Mouse (Mus musculus): ENCODE data around the gene Hnrnpll.
"Not testable (repeated sequence)": the region's sequence is repeated elsewhere in the genome, so short reads cannot be mapped to it uniquely, and the experiment has no call there.

Gene Hnrnpll

GRCm38 (mm10) chr17:80059731-80060130 is 2.4 kb downstream of the Hnrnpll start:
- no peak for DNase-seq (ENCODE audit: low read depth)

- no peak for DNase-seq (ENCODE audit: low read depth)
These were observed 3.6 kb downstream of the Hnrnpll start for GRCm38 (mm10) chr17:80058501-80058900.

DNA sequence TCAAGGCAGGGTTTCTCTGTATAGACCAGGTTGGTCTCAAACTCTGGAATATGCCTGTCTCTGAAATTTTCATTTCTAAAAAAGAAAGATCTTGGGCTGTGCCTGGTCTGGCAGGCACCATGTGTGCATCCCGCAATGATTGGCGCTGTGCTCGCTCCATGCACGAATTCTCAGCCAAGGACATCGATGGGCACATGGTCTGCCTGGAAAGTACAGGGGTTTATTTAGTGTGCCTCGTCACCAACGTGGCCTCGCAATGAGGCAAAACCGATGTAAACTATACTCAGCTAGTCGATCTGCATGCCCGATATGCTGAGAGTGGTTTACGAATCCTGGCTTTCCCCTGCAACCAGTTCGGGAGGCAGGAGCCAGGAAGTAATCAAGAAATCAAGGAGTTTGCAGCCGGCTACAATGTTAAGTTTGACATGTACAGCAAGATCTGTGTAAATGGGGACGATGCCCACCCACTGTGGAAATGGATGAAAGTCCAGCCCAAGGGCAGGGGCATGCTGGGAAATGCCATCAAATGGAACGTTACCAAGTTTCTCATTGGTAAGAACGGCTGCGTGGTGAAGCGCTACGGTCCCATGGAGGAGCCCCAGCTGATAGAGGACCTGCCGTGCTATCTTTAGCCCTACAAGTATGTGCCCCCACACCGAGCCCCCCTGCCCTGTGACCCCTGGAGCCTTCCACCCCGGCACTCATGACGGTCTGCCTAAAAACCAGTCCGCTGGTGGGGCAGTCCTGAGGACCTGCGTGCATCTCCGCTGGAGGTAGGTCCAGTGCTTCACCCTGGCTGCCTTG is 8.0 kb downstream of the Hnrnpll start:
- no peak for DNase-seq (ENCODE audit: low read depth)

DNA sequence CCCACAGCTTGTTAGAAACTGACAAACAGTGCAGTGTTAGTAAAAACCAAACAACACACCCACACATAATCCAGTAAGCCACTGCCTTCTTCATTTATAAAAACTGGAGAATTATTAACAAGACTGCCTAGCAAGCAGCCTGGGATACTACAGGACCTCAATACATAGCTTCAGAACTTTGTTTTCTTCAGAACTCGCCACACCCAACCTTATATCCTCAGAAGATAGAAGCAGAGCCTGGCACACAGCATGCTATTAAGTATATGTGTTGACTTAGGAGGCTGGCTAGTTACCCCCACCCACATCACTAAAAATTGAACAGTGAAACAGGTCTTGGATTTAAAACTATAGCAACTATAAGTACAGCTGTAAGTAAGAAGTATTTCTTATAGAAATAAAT is 10.5 kb downstream of the Hnrnpll start:
- no peak for DNase-seq (ENCODE audit: low read depth)

- DNase-seq (ENCODE audit: low read depth), result not testable (repeated sequence)
These were observed 12.8 kb downstream of the Hnrnpll start for GRCm38 (mm10) chr17:80049300-80049699.

GRCm38 (mm10) chr17:80048230-80048629 is 13.9 kb downstream of the Hnrnpll start:
- DNase-seq (ENCODE audit: low read depth), result peak; percentile 92

- no peak for DNase-seq (ENCODE audit: low read depth)
These were observed 20.4 kb downstream of the Hnrnpll start for GRCm38 (mm10) chr17:80041739-80042138.

- no peak for DNase-seq (ENCODE audit: low read depth)
These were observed 33.5 kb downstream of the Hnrnpll start for GRCm38 (mm10) chr17:80028675-80029074.

DNA sequence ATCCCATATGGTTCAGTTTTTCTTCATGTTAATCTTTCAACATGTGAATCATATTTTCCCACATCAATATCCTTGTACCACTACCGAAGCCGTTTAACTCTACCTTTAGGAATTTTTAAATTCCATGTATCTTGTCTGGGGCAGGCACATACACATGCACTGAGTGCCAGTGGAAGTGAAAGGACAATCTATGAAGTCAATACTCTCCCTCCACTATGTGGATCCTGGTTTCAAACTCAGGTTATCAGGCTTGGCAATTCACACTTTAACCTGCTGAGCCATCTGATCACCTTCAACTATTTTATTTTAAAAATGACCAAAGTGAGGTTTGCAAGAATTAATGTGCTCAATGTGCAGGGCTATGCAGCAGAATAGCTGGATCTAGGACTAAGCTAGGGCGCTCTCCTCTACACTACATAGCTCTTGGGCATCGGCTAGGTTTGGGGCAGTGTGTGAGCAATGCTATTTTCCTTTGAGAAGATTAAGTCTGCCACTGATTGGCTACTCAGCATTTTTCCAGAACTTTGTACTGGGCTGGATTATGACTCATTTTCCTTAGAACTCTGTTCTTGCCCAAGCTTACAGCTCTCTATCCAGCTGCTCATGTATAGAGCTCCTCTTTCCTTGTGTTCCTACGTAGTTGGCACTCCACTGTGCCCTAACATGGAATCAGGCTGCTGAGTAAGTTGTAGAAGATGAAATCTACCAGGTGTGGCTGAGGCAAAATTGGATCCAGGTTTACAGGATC is 35.8 kb downstream of the Hnrnpll start:
- no peak for DNase-seq (ENCODE audit: low read depth)

GRCm38 (mm10) chr17:80022090-80022489 is 40.0 kb downstream of the Hnrnpll start:
- no peak for DNase-seq (ENCODE audit: low read depth)

DNA sequence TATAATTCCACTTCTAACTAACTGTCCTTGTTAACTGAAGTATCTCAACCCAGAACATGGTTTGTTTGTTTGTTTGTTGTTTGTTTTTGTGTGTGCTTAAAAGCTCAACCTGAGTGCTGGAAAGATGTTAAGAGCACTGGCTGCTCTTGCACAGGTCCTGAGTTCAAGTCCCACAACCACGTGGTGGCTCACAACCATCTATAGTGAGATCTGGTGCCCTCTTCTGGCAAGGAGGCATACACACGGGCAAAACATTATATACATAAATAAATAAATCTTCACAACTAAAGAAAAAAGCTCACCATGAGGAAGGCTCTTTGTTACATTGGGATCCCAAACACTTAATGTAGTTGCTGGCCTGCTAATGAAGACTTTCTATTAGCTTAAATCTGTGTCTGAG is 41.6 kb downstream of the Hnrnpll start:
- peak; percentile 49 for DNase-seq (ENCODE audit: low read depth)

DNA sequence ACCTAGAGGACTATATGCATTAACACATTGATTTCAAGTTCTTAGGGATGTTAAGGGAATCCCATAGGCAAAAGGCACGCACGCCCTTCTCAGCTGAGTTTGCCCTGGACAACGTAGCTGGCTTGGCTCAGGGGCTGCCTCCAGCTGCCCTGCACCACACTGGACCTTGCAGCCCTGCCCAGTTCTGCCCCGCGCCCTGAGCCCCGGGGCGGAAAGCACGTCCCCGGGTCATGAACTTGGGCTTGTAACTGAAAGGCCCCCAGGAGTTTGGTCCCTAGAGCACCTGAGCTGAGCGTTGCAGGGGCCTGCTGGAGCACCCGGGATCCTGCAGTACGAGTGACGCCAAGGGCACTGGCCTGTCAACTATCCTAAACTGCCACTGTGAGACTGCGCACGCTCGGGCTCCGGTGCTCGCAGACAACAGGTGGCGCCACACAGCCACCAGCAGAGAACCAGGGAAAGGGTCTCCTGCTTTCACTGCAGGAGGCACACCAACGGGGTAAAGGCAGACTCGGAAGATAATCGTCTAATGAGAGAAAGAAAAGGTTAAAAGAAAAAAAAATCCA is 43.1 kb downstream of the Hnrnpll start:
- peak; percentile 50 for DNase-seq (ENCODE audit: low read depth)

GRCm38 (mm10) chr17:80018239-80018975 is 43.7 kb downstream of the Hnrnpll start:
- no peak for DNase-seq (ENCODE audit: low read depth)

- peak; percentile 81 for DNase-seq (ENCODE audit: low read depth)
These were observed 44.7 kb downstream of the Hnrnpll start for GRCm38 (mm10) chr17:80017389-80017788.

DNA sequence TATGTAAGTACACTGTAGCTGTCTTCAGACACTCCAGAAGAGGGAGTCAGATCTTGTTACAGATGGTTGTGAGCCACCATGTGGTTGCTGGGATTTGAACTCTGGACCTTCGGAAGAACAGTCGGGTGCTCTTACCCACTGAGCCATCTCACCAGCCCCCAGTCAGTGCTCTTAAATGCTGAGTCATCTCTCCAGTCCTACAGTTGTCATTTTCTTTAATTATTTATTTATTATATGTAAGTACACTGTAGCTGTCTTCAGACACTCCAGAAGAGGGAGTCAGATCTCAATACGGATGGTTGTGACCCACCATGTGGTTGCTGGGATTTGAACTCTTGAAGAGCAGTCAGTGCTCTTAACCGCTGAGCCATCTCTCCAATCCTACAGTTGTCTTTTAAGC is 45.7 kb downstream of the Hnrnpll start:
- not testable (repeated sequence) for DNase-seq (ENCODE audit: low read depth)

GRCm38 (mm10) chr17:80014361-80014809 is 47.7 kb downstream of the Hnrnpll start:
- DNase-seq (ENCODE audit: low read depth), result no peak

- DNase-seq (ENCODE audit: low read depth), result no peak
These were observed 52.2 kb downstream of the Hnrnpll start for GRCm38 (mm10) chr17:80009926-80010325.

DNA sequence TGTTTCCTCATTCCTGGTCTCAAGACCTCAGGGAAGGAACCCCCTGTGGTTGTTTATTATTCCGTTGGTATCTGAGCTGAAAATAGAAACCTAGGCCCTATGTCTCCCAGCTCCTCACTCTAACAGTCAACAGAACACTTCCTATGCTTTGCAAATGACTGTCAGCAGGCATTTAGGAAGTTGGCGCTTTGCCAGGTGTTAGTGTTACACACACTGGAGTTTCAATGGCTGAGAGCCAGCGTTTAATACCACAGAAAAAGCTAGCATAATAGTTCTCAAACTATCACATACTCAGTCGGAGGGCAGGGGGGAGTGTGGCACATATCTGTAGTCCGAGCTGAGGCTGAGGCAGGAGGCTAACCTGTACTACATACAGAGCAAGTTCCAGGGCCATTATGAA is 53.3 kb downstream of the Hnrnpll start:
- no peak for DNase-seq (ENCODE audit: low read depth)

GRCm38 (mm10) chr17:80004345-80005239 is 57.5 kb downstream of the Hnrnpll start:
- DNase-seq (ENCODE audit: low read depth), result peak; percentile 62

GRCm38 (mm10) chr17:80003851-80004250 is 58.3 kb downstream of the Hnrnpll start:
- DNase-seq (ENCODE audit: low read depth), result not testable (repeated sequence)

- DNase-seq (ENCODE audit: low read depth), result no peak
These were observed 59.7 kb downstream of the Hnrnpll start for GRCm38 (mm10) chr17:80002385-80002852.
